Mouse (Mus musculus) neural tube, embryonic 11.5 days (tissue): ENCODE measurements at regions not wholly inside any gene's neighbourhood (a gene's known extent, or its start where the extent isn't known, plus 50 kb on each side); places are given as distances from the start of the nearest gene placed in this dataset.
"Not testable (repeated sequence)": the region's sequence is repeated elsewhere in the genome, so short reads cannot be mapped to it uniquely, and the experiment has no call there.

Experiments
- ATAC-seq: fragments of 200-750 bp; cut with Nextera tagmentation; 2 replicates; pipeline ENCODE4 v1.8.0; 2017; ENCODE audit warnings: moderate number of reproducible peaks, mild to moderate bottlenecking, moderate TSS enrichment, moderate library complexity; ENCODE audit not compliant: insufficient read depth, low FRiP score, low TSS enrichment
- DNase-seq: peaks from one replicate; pipeline ENCODE4 v3.0.0-alpha.2; 2015; ENCODE audit warnings: low spot score
- H3K27ac ChIP-seq: fragments of 300-500 bp; sonication (generic); 2 replicates; pipeline ENCODE4 v1.5.1; 2014; ENCODE audit warnings: low read depth, mild to moderate bottlenecking, low read length
- H3K27me3 ChIP-seq: fragments of 300-500 bp; sonication (generic); 2 replicates; pipeline ENCODE4 v1.6.1; 2014; ENCODE audit warnings: mild to moderate bottlenecking, low read length, mixed read lengths; ENCODE audit not compliant: control insufficient read depth, insufficient read depth
- H3K36me3 ChIP-seq: fragments of 300-500 bp; sonication (generic); 2 replicates; pipeline ENCODE4 v1.6.1; 2014; ENCODE audit warnings: mild to moderate bottlenecking, low read length, moderate library complexity, mixed read lengths; ENCODE audit not compliant: control insufficient read depth, insufficient read depth
- H3K4me1 ChIP-seq: fragments of 300-500 bp; sonication (generic); 2 replicates; pipeline ENCODE4 v1.6.1; 2014; ENCODE audit warnings: low read length, mixed read lengths; ENCODE audit not compliant: control insufficient read depth, insufficient read depth
- H3K4me2 ChIP-seq: fragments of 300-500 bp; sonication (generic); 2 replicates; pipeline ENCODE4 v1.6.1; 2014; ENCODE audit warnings: low read depth, mild to moderate bottlenecking, moderate library complexity
- H3K4me3 ChIP-seq: fragments of 300-500 bp; sonication (generic); 2 replicates; pipeline ENCODE4 v1.5.1; 2014; ENCODE audit warnings: low read depth, low read length
- H3K9ac ChIP-seq: fragments of 300-500 bp; sonication (generic); 2 replicates; pipeline ENCODE4 v1.6.1; 2014; ENCODE audit warnings: mild to moderate bottlenecking, low read length
- H3K9me3 ChIP-seq: fragments of 300-500 bp; sonication (generic); 2 replicates; pipeline ENCODE4 v1.6.1; 2016; ENCODE audit warnings: low read length; ENCODE audit not compliant: control insufficient read depth
- WGBS: fragments of 180-500 bp; shearing (Covaris S2); extraction: QIAGEN DNeasy Blood & Tissue Kit; methylation state at CpG from one replicate; pipeline ENCODE4 v1.1.7; 2014; 5-methylcytosine and 5-hydroxymethylcytosine counted together

- no peaks in the 10 kb centered on the region for H3K9me3 ChIP-seq
- peak overlapping the region; percentile 37 for H3K9ac ChIP-seq
- no peak overlapping the region for H3K27ac ChIP-seq
- peaks cover 4% of the 10 kb centered on the region; the same call in 1 of the 2 replicates for H3K4me1 ChIP-seq
- H3K4me2 ChIP-seq, result peak overlapping the region; percentile 97
- 7% methylated on average over 45 of the region's 49 CpGs for WGBS
- ATAC-seq (peak; percentile 40), DNase-seq (peak; percentile 62)
- peak overlapping the region; percentile 54 for H3K4me3 ChIP-seq
- peaks cover 31% of the 10 kb centered on the region for H3K27me3 ChIP-seq
- no peaks in the 10 kb centered on the region for H3K36me3 ChIP-seq
Observed at GRCm38 (mm10) chr10:7390239-7391091, 83.0 kb downstream of the Ulbp1 start.

GRCm38 (mm10) chr10:7358791-7359190, 114.6 kb downstream of the Ulbp1 start:
- not testable (repeated sequence) for H3K27me3 ChIP-seq, H3K4me2 ChIP-seq, H3K27ac ChIP-seq, H3K9me3 ChIP-seq, DNase-seq, H3K4me3 ChIP-seq, ATAC-seq, H3K9ac ChIP-seq, H3K4me1 ChIP-seq, H3K36me3 ChIP-seq
- WGBS, result 71% methylated on average over 3 of the region's 3 CpGs

- 98% methylated on average over 13 of the region's 13 CpGs for WGBS
- H3K4me1 ChIP-seq, H3K9me3 ChIP-seq, DNase-seq, H3K27me3 ChIP-seq, H3K4me3 ChIP-seq, ATAC-seq, H3K9ac ChIP-seq, H3K4me2 ChIP-seq, H3K36me3 ChIP-seq, H3K27ac ChIP-seq: not testable (repeated sequence)
Observed at GRCm38 (mm10) chr10:7344290-7344689, 129.1 kb downstream of the Ulbp1 start.

GRCm38 (mm10) chr10:7343736-7344135, 129.7 kb downstream of the Ulbp1 start:
- DNase-seq, H3K4me3 ChIP-seq, H3K9ac ChIP-seq, H3K36me3 ChIP-seq, ATAC-seq, H3K4me2 ChIP-seq, H3K27ac ChIP-seq, H3K4me1 ChIP-seq, H3K27me3 ChIP-seq, H3K9me3 ChIP-seq: not testable (repeated sequence)
- 96% methylated on average over 8 of the region's 8 CpGs for WGBS

GRCm38 (mm10) chr10:7333077-7333747, 121.2 kb upstream of the Cnksr3 start:
- no peak overlapping the region for H3K4me2 ChIP-seq
- WGBS, result 42% methylated on average over 11 of the region's 11 CpGs
- DNase-seq, result peak; percentile 85
- H3K9ac ChIP-seq, result no peak overlapping the region
- no peak overlapping the region for H3K4me3 ChIP-seq
- no peaks in the 10 kb centered on the region for H3K36me3 ChIP-seq
- H3K4me1 ChIP-seq, result no peaks in the 10 kb centered on the region
- H3K27me3 ChIP-seq, result no peaks in the 10 kb centered on the region
- peak; percentile 84 for ATAC-seq
- H3K9me3 ChIP-seq, result no peaks in the 10 kb centered on the region
- no peak overlapping the region for H3K27ac ChIP-seq

- Histone ChIP-seq H3K9me3 (no peaks in the 10 kb centered on the region), H3K27ac (no peak overlapping the region), H3K4me3 (no peak overlapping the region), H3K27me3 (no peaks in the 10 kb centered on the region), H3K4me2 (no peak overlapping the region), H3K9ac (no peak overlapping the region), H3K36me3 (no peaks in the 10 kb centered on the region), H3K4me1 (no peaks in the 10 kb centered on the region)
- no peak for ATAC-seq
- 21% methylated on average over 3 of the region's 3 CpGs for WGBS
- DNase-seq, result no peak
Observed at GRCm38 (mm10) chr10:7328262-7328661, 116.2 kb upstream of the Cnksr3 start.

GRCm38 (mm10) chr10:7327046-7327445, 115.0 kb upstream of the Cnksr3 start:
- not testable (repeated sequence) for H3K9ac ChIP-seq, H3K27ac ChIP-seq, H3K4me1 ChIP-seq, H3K4me2 ChIP-seq, H3K4me3 ChIP-seq, H3K9me3 ChIP-seq, DNase-seq, ATAC-seq, H3K27me3 ChIP-seq, H3K36me3 ChIP-seq
- WGBS, result 91% methylated on average over 3 of the region's 3 CpGs

GRCm38 (mm10) chr10:7325074-7325473, 113.0 kb upstream of the Cnksr3 start:
- Histone ChIP-seq H3K4me3 (no peak overlapping the region), H3K9ac (no peak overlapping the region), H3K27me3 (no peaks in the 10 kb centered on the region), H3K4me1 (no peaks in the 10 kb centered on the region), H3K4me2 (no peak overlapping the region), H3K9me3 (no peaks in the 10 kb centered on the region), H3K36me3 (no peaks in the 10 kb centered on the region), H3K27ac (no peak overlapping the region)
- DNase-seq, result no peak
- 63% methylated on average over 4 of the region's 4 CpGs for WGBS
- no peak for ATAC-seq

GRCm38 (mm10) chr10:7323258-7323657, 111.2 kb upstream of the Cnksr3 start:
- DNase-seq (no peak), ATAC-seq (no peak)
- Histone ChIP-seq H3K9ac (no peak overlapping the region), H3K4me1 (no peaks in the 10 kb centered on the region), H3K4me3 (no peak overlapping the region), H3K9me3 (no peaks in the 10 kb centered on the region), H3K27ac (no peak overlapping the region), H3K4me2 (no peak overlapping the region), H3K27me3 (no peaks in the 10 kb centered on the region), H3K36me3 (no peaks in the 10 kb centered on the region)
- WGBS, result 42% methylated on average over 3 of the region's 3 CpGs
